Mouse (Mus musculus): Measurements from ENCODE around the gene Zfp830. TPM values are rescaled to one million over a fixed set of nuclear protein-coding genes. Genes with fewer than 3 reads are reported as not detected.

Gene Zfp830
- 37.7 and 42.3 TPM in 2 replicates for polyA plus RNA-seq (2015; fragmentation: Nextera tagmentation; extraction: Ambion mirVana)

DNA sequence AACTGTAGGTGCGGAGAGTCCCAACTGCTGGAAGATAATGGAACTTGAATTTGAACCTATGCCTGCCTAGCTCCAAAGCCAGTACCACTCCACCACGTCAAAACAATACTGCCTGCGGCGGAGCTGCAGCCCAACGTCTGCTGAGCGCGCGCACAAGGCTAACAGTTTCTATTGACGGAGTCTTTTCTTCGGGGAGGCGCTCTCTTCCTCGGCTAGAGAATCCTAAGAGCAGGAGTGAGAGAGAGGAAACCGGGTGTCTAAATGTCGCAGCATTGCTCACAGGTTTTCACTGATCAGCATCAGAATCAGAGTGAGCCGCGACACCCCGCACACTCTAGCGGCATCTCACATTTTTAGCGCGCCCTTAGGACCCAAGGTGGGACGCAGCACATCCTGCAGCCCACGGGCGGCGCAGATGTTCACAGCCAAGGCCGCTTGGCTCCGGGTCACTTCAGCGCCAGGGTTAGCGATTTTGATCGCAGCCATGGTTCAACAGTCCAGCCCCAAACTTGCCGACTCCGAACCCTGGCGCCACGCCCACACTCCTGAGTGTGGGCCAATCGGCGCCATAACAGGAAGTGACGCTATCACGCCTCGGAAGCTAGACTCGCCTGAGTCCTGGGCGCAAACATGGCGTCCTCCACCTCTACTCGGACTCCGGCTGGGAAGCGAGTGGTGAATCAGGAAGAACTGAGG is at the start of gene Zfp830, which contains the start of gene Cct6b:
Zfp830 (plus strand) TSS at position 604 of the 696 bp plus-strand sequence.
Cct6b (minus strand) TSS at position 580 of the 696 bp plus-strand sequence.
- peak; percentile 99 for ATAC-seq (ENCODE audit: insufficient number of reproducible peaks, low FRiP score, low TSS enrichment, low read depth)

DNA sequence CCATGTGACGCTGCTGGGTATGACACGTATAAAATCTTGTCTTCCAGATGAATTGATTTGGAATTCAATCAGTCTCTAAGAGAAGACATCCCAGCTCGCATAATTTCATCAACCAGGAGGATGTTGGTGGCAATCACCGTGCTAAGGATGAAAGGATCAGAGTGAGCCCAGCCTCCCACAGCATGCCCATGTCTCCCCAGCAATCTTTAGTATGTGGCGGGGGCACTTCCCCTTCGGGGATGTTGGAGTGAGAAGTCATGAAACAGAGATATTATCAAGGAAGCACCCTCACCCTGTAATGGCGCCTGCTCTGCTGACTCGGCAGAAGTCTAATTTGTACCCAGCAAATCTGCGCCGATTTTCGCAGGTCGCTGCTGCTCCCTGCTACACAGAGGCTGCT is 44.9 kb upstream of the Zfp830 start:
- no peak for ATAC-seq (ENCODE audit: insufficient number of reproducible peaks, low FRiP score, low TSS enrichment, low read depth)
- 82% methylated on average over 12 of the region's 12 CpGs for WGBS
- Histone ChIP-seq H3K4me3 (replicated peaks) (no peak overlapping the region), H3K4me2 (replicated peaks) (no peak overlapping the region), H3K27me3 (no peaks in the 10 kb centered on the region), H3K4me1 (no peaks in the 10 kb centered on the region), H3K27ac (replicated peaks) (no peak overlapping the region), H3K36me3 (no peaks in the 10 kb centered on the region), H3K9ac (no peak overlapping the region), H3K9me3 (replicated peaks) (no peaks in the 10 kb centered on the region)

More for the DNA sequence above, at the start of gene Zfp830, which contains the start of gene Cct6b:
- H3K27me3 ChIP-seq, result no peaks in the 10 kb centered on the region
- under 1% methylated on average over 44 of the region's 44 CpGs for WGBS
- peaks cover 6% of the 10 kb centered on the region for H3K36me3 ChIP-seq
- H3K4me3 ChIP-seq (replicated peaks), result peak within 1 kb of the TSS; percentile 92
- peak within 1 kb of the TSS; percentile 86 for H3K4me2 ChIP-seq (replicated peaks)
- peak within 1 kb of the TSS; percentile 96 for H3K27ac ChIP-seq (replicated peaks)
- no peaks in the 10 kb centered on the region for H3K9me3 ChIP-seq (replicated peaks)
- H3K4me1 ChIP-seq, result peaks cover 19% of the 10 kb centered on the region
- H3K9ac ChIP-seq, result peak within 1 kb of the TSS; percentile 82

DNA sequence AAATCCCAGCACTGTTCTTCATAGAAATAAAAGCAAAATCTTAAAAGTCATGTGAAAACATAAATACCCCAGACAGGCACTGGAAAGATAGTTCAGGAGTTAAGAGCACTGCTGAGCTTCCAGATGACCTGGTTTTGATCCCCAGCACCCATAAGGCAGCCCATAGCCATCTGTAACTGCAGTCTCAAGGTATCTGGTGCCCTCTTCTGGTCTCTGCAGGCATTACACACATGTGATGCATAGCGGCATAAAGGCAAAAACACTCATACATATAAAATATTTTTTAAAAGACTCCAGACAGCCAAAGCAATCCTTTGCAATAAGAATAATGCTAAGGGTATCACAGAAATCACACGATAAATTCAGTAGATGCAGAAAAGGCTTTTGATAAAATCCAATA is 37.3 kb upstream of the Zfp830 start:
- Histone ChIP-seq H3K27me3 (no peaks in the 10 kb centered on the region), H3K4me3 (replicated peaks) (no peak overlapping the region), H3K4me2 (replicated peaks) (no peak overlapping the region), H3K9ac (no peak overlapping the region), H3K27ac (replicated peaks) (no peak overlapping the region), H3K9me3 (replicated peaks) (no peaks in the 10 kb centered on the region), H3K36me3 (no peaks in the 10 kb centered on the region), H3K4me1 (no peaks in the 10 kb centered on the region)
- 92% methylated on average over 2 of the region's 2 CpGs for WGBS
- ATAC-seq (ENCODE audit: insufficient number of reproducible peaks, low FRiP score, low TSS enrichment, low read depth), result no peak

DNA sequence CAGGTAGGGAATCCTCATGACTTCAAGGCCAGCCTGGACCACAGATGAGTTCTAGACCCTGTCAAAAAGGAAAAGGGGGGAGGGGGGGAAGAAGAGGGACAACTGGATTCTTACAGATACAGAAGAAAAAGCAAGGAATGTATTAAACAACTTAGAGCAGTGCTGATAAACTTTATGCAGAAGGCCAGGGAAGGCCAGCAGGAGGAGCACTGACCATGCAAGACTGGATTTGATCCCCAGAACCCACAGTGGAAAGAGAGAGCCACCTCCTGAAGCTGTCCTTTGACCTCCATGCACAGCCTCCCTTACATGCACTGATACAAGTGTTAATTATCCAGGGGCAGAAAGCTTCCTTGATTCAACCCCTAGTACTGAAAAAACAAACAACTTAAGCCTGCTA is 29.9 kb upstream of the Zfp830 start:
- Histone ChIP-seq H3K4me1 (no peaks in the 10 kb centered on the region), H3K4me2 (replicated peaks) (no peak overlapping the region), H3K36me3 (no peaks in the 10 kb centered on the region), H3K9me3 (replicated peaks) (no peaks in the 10 kb centered on the region), H3K27ac (replicated peaks) (no peak overlapping the region), H3K4me3 (replicated peaks) (no peak overlapping the region), H3K27me3 (no peaks in the 10 kb centered on the region), H3K9ac (no peak overlapping the region)
- no peak for ATAC-seq (ENCODE audit: insufficient number of reproducible peaks, low FRiP score, low TSS enrichment, low read depth)

DNA sequence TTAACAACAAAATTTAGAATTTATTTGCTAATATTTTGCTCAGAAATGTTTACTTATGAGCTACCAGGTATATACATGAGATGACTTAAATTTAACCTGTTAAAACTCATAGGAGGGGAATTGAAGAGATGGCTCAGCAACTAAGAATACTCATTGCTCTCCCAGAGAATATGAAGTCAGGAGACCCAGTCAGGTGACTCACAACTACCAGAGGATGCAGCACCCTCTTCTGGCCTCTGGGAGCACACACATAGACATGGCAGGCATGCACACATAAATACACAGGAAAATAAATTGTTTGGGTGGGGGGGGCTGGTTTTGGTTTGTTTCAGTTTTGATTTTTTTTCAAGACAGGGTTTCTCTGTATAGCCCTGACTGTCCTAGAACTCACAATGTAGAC is 25.1 kb upstream of the Zfp830 start:
- H3K27me3 ChIP-seq, result no peaks in the 10 kb centered on the region
- H3K9ac ChIP-seq, result no peak overlapping the region
- H3K4me1 ChIP-seq, result no peaks in the 10 kb centered on the region
- no peaks in the 10 kb centered on the region for H3K36me3 ChIP-seq
- H3K4me2 ChIP-seq (replicated peaks), result no peak overlapping the region
- H3K4me3 ChIP-seq (replicated peaks), result no peak overlapping the region
- H3K9me3 ChIP-seq (replicated peaks), result no peaks in the 10 kb centered on the region
- H3K27ac ChIP-seq (replicated peaks), result no peak overlapping the region
- no peak for ATAC-seq (ENCODE audit: insufficient number of reproducible peaks, low FRiP score, low TSS enrichment, low read depth)

DNA sequence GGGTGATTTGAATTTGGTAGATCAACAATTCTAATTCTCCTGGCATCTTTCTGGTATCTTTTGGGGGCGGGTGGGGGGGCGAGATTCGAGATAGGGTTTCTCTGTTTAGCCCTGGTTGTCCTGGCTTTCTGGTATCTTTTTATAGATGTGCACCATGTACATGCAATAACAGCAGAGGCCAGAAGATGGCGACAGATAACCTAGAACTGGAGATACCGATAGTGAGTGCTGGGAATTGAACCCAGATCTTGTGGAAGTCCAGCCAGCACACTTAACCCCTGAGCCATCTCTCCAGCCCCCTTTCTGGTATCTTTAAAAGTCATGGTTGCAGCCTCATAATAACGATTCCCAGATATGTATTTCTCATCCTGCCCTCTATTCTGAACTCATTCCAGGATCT is 18.0 kb upstream of the Zfp830 start:
- ATAC-seq (ENCODE audit: insufficient number of reproducible peaks, low FRiP score, low TSS enrichment, low read depth), result no peak

DNA sequence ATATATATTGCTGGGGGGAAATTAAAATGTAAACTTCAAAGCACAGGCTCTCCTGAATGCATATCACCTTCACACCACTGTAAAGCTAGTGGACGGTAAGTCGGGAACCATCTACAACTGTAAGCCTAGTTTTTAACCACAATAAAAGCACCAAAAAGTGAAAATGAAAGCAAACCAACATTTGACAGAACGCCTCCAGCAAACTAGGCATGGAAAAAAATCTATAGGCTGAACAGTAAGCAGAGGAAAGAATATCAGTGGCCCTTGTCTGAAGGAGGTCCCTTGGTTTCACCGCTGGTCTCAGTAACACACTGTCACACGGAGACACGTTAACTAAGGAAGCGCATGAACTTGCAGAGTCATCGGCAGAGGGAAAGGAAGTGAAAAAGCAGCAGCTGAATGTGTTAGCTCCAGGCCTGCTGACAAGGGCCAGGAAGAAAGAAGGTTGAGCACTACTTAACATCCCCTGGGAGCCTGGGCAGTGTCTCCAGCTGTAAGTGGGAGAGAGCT is 17.2 kb upstream of the Zfp830 start:
- Histone ChIP-seq H3K4me3 (replicated peaks) (no peak overlapping the region), H3K4me1 (no peaks in the 10 kb centered on the region), H3K27ac (replicated peaks) (no peak overlapping the region), H3K9me3 (replicated peaks) (no peaks in the 10 kb centered on the region), H3K9ac (no peak overlapping the region), H3K36me3 (no peaks in the 10 kb centered on the region), H3K27me3 (0 out of 2 replicates have a peak, but pooled peaks cover 5% of the 10 kb centered on the region), H3K4me2 (replicated peaks) (no peak overlapping the region)
- no peak for ATAC-seq (ENCODE audit: insufficient number of reproducible peaks, low FRiP score, low TSS enrichment, low read depth)
- WGBS, result 77% methylated on average over 8 of the region's 8 CpGs

More for the DNA sequence above, 18.0 kb upstream of the Zfp830 start:
- Histone ChIP-seq H3K9me3 (replicated peaks) (no peaks in the 10 kb centered on the region), H3K4me1 (no peaks in the 10 kb centered on the region), H3K27me3 (0 out of 2 replicates have a peak, but pooled peaks cover 5% of the 10 kb centered on the region), H3K36me3 (no peaks in the 10 kb centered on the region), H3K4me3 (replicated peaks) (no peak overlapping the region), H3K4me2 (replicated peaks) (no peak overlapping the region), H3K27ac (replicated peaks) (no peak overlapping the region), H3K9ac (no peak overlapping the region)
- 32% methylated on average over 6 of the region's 6 CpGs for WGBS

DNA sequence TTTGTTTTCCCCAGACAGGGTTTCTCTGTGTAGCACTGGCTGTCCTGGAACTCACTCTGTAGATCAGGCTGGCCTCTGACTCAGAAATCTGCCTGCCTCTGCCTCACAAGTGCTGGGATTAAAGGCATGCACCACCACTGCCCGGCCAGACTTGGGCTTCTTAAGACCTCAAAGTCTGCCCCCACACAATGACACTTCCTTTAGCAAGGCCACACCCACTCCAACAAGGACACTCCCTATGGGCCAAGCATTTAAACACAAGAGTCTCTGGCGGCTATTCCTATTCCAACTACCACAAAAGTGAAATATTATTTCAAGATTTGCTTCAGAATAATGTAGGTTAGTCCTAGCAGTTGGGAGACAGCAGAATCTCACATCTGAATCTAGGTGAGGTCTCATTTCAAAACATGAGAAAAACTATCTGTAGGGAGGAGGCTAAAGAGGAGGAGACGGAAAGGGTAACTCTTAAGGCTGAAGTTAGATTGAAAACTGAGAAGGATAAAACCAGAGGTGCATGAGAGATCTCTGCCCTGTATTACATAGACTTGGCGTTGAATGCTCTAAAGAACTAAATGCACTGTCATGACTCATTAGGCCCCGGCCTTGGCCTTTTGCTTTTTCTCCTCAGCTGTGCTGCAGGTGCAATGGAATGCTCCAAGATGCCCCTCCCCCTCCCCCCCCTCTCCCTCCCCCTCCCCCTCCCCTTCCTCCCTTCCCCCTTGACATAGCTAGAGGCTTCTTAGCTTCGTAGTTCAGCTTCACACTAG is 11.6 kb upstream of the Zfp830 start:
- no peaks in the 10 kb centered on the region for H3K27me3 ChIP-seq
- no peak overlapping the region for H3K4me3 ChIP-seq (replicated peaks)
- H3K27ac ChIP-seq (replicated peaks), result no peak overlapping the region
- no peaks in the 10 kb centered on the region for H3K9me3 ChIP-seq (replicated peaks)
- no peak overlapping the region for H3K4me2 ChIP-seq (replicated peaks)
- no peaks in the 10 kb centered on the region for H3K36me3 ChIP-seq
- no peak for ATAC-seq (ENCODE audit: insufficient number of reproducible peaks, low FRiP score, low TSS enrichment, low read depth)
- WGBS, result 61% methylated on average over 6 of the region's 6 CpGs
- H3K4me1 ChIP-seq, result no peaks in the 10 kb centered on the region
- no peak overlapping the region for H3K9ac ChIP-seq

DNA sequence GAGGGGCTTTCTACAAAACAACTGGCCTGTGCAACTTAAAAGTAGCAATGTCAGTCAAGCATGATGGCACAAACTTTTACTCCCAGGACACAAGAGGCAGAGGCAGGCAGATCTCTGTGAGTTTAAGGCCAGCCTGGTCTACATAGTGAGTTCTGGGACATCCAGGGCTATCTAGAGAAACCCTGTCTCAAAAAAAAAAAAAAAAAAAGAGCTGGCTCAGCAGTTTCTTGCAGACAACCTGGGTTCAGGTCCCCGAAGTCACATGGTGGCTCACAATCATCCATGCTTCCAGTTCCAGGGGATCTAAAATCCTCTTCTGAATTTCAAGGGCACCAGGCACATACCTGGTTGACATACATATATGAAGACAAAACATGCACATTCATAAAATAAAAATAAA is 8.2 kb upstream of the Zfp830 start:
- ATAC-seq (ENCODE audit: insufficient number of reproducible peaks, low FRiP score, low TSS enrichment, low read depth), result no peak
- H3K9me3 ChIP-seq (replicated peaks), result no peaks in the 10 kb centered on the region
- H3K36me3 ChIP-seq, result no peaks in the 10 kb centered on the region
- no peaks in the 10 kb centered on the region for H3K27me3 ChIP-seq
- H3K27ac ChIP-seq (replicated peaks), result no peak overlapping the region
- no peak overlapping the region for H3K9ac ChIP-seq
- H3K4me2 ChIP-seq (replicated peaks), result no peak overlapping the region
- 58% methylated on average over 1 of the region's 1 CpGs for WGBS
- H3K4me1 ChIP-seq, result no peaks in the 10 kb centered on the region
- no peak overlapping the region for H3K4me3 ChIP-seq (replicated peaks)

DNA sequence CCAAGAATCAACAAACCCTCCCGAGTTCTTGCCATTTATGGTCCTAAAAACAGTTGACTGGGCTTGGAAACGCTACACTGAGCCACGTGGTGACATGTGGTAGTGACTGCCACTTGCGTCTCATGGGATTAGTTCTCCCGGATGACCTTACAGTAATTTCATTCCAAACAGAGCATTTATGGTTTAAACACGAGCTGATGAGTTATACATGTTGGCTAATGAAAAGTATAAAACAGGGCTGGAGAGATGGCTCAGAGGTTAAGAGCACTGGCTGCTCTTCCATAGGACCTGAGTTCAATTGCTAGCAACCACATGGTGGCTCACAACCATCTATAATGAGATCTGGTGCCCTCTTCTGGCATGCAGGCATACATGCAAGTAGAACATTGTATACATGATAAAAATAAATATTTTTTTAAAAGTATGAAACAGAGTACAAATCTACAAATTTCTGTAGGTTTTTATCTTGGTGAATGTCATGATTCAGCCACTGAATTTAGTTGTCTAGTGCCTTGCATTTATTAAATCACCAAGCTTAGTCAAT is 1.8 kb upstream of the Zfp830 start:
- no peak overlapping the region for H3K4me3 ChIP-seq (replicated peaks)
- no peak overlapping the region for H3K9ac ChIP-seq
- no peaks in the 10 kb centered on the region for H3K27me3 ChIP-seq
- 86% methylated on average over 6 of the region's 6 CpGs for WGBS
- H3K9me3 ChIP-seq (replicated peaks), result no peaks in the 10 kb centered on the region
- H3K4me2 ChIP-seq (replicated peaks), result no peak overlapping the region
- H3K36me3 ChIP-seq, result no peaks in the 10 kb centered on the region
- H3K27ac ChIP-seq (replicated peaks), result no peak overlapping the region
- peaks cover 19% of the 10 kb centered on the region for H3K4me1 ChIP-seq
- ATAC-seq (ENCODE audit: insufficient number of reproducible peaks, low FRiP score, low TSS enrichment, low read depth), result no peak

DNA sequence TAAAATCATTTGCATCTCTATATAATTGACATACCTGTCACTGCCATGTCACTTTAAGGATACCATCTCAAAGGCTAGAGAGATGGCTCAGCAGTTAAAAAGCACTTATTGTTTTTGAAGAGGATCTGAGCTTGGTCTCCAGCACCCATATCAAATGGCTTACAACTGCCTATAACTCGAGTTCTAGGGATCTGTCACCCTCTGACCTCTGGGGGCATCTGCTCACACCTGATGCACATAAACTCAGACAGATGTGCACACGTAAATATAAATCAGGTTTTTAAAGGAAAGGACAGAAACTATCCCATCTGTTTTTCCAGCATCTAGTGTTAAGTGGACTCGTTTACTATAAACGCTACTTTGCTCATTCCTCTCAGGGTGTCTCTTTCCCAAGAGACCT is 884 bp upstream of the Zfp830 start:
- Histone ChIP-seq H3K9ac (peak overlapping the region; percentile 82; the same call in 1 of the 2 replicates), H3K9me3 (replicated peaks) (no peaks in the 10 kb centered on the region), H3K27me3 (no peaks in the 10 kb centered on the region), H3K4me3 (replicated peaks) (peak overlapping the region; percentile 92), H3K4me1 (peaks cover 19% of the 10 kb centered on the region), H3K36me3 (no peaks in the 10 kb centered on the region; the same call in 1 of the 2 replicates), H3K4me2 (replicated peaks) (peak overlapping the region; percentile 86), H3K27ac (replicated peaks) (peak overlapping the region; percentile 96)
- 11% methylated on average over 4 of the region's 4 CpGs for WGBS
- no peak for ATAC-seq (ENCODE audit: insufficient number of reproducible peaks, low FRiP score, low TSS enrichment, low read depth)
